Mouse (Mus musculus) bone marrow, adult 2 months (tissue): Measurements from ENCODE around the gene Pmepa1. TPM values are rescaled to one million over a fixed set of nuclear protein-coding genes. Genes with fewer than 3 reads are reported as not detected.

ENCODE experiments used
- H3K27ac ChIP-seq: fragments of 200-500 bp; 2 replicates; pipeline ENCODE4 v1.5.1; 2012; ENCODE audit warnings: low read depth, mild to moderate bottlenecking, control low read depth, inconsistent platforms, low read length; ENCODE audit not compliant: control insufficient read depth, poor library complexity, insufficient read depth
- H3K4me1 ChIP-seq: fragments of 200-500 bp; 2 replicates; pipeline ENCODE4 v1.6.1; 2011; ENCODE audit warnings: low read length; ENCODE audit not compliant: control insufficient read depth, insufficient read depth
- H3K4me3 ChIP-seq: fragments of 200-500 bp; replicated peaks from 2 replicates; pipeline ENCODE3; 2011; ENCODE audit warnings: mild to moderate bottlenecking, low read depth, low read length, control low read depth; ENCODE audit not compliant: control insufficient read depth
- CTCF ChIP-seq: fragments of 200-500 bp; IDR thresholded peaks from 2 replicates; pipeline ENCODE4 v1.5.1; 2011; ENCODE audit warnings: low read length, control low read depth; ENCODE audit not compliant: control insufficient read depth, insufficient read depth
- POLR2A ChIP-seq: fragments of 200-500 bp; IDR thresholded peaks from 2 replicates; pipeline ENCODE4 v1.6.1; 2011; ENCODE audit warnings: low read depth, mild to moderate bottlenecking, control low read depth, low read length, borderline replicate concordance; ENCODE audit not compliant: control insufficient read depth
- WGBS: fragments of 180-500 bp; shearing (Covaris S2); methylation state at CpG from one replicate; pipeline ENCODE4 v1.1.7; 2018; 5-methylcytosine and 5-hydroxymethylcytosine counted together
- polyA plus RNA-seq: library from polyadenylated mRNA; stranded (reverse); fragments of >200 nt; gene quantifications from 2 replicates; pipeline ENCODE4 v1.2.4, GENCODE M21; 2011; ENCODE audit warnings: low replicate concordance; ENCODE audit not compliant: missing spikeins, insufficient read depth, insufficient read length

The Pmepa1 gene
- polyA plus RNA-seq, 1 experiment, result 12.5 TPM

GRCm38 (mm10) chr2:173204671-173205070, 71.7 kb downstream of the Pmepa1 start:
- WGBS, result 76% methylated on average over 4 of the region's 4 CpGs
- Histone ChIP-seq H3K4me1 (no peaks in the 10 kb centered on the region), H3K4me3 (no peak overlapping the region), H3K27ac (no peak overlapping the region)
- no peak for TF ChIP-seq CTCF
- no peak for TF ChIP-seq POLR2A

GRCm38 (mm10) chr2:173203726-173204125, 72.6 kb downstream of the Pmepa1 start:
- Histone ChIP-seq H3K4me1 (no peaks in the 10 kb centered on the region), H3K27ac (no peak overlapping the region), H3K4me3 (no peak overlapping the region)
- TF ChIP-seq POLR2A (no peak), CTCF (no peak)
- 73% methylated on average over 3 of the region's 3 CpGs for WGBS

GRCm38 (mm10) chr2:173202924-173203689, 73.2 kb downstream of the Pmepa1 start:
- WGBS, result 85% methylated on average over 19 of the region's 19 CpGs
- no peak overlapping the region for H3K4me3 ChIP-seq
- no peak overlapping the region for H3K27ac ChIP-seq
- no peak for TF ChIP-seq CTCF
- no peak for TF ChIP-seq POLR2A
- no peaks in the 10 kb centered on the region for H3K4me1 ChIP-seq

- H3K4me3 ChIP-seq, result no peak overlapping the region
- TF ChIP-seq CTCF (no peak), POLR2A (no peak)
- WGBS, result 73% methylated on average over 4 of the region's 4 CpGs
- H3K27ac ChIP-seq, result no peak overlapping the region
- H3K4me1 ChIP-seq, result no peaks in the 10 kb centered on the region
These were observed 81.5 kb downstream of the Pmepa1 start for GRCm38 (mm10) chr2:173194796-173195195.

- 50% methylated on average over 8 of the region's 8 CpGs for WGBS
- Histone ChIP-seq H3K27ac (no peak overlapping the region), H3K4me1 (no peaks in the 10 kb centered on the region), H3K4me3 (no peak overlapping the region)
- TF ChIP-seq CTCF, result no peak
- no peak for TF ChIP-seq POLR2A
These were observed 89.0 kb downstream of the Pmepa1 start for GRCm38 (mm10) chr2:173187182-173187855.

GRCm38 (mm10) chr2:173186047-173186943, 90.0 kb downstream of the Pmepa1 start:
- H3K4me3 ChIP-seq, result no peak overlapping the region
- WGBS, result 17% methylated on average over 26 of the region's 26 CpGs
- no peak overlapping the region for H3K27ac ChIP-seq
- no peaks in the 10 kb centered on the region for H3K4me1 ChIP-seq
- peak; percentile 19; the same call in 1 of the 2 replicates for TF ChIP-seq POLR2A
- peak; percentile 98 for TF ChIP-seq CTCF

- no peaks in the 10 kb centered on the region for H3K4me1 ChIP-seq
- TF ChIP-seq POLR2A (no peak), CTCF (no peak)
- no peak overlapping the region for H3K27ac ChIP-seq
- no peak overlapping the region for H3K4me3 ChIP-seq
- WGBS, result 52% methylated on average over 6 of the region's 6 CpGs
These were observed 91.1 kb downstream of the Pmepa1 start for GRCm38 (mm10) chr2:173185282-173185681.

GRCm38 (mm10) chr2:173184475-173185080, 91.8 kb downstream of the Pmepa1 start:
- no peak overlapping the region for H3K27ac ChIP-seq
- H3K4me1 ChIP-seq, result no peaks in the 10 kb centered on the region
- TF ChIP-seq POLR2A (no peak), CTCF (no peak)
- 48% methylated on average over 11 of the region's 11 CpGs for WGBS
- H3K4me3 ChIP-seq, result no peak overlapping the region
